Mouse (Mus musculus) neural tube, embryonic 13.5 days (tissue): Measurements from ENCODE around the gene Ptprf. TPM values are rescaled to one million over a fixed set of nuclear protein-coding genes. Genes with fewer than 3 reads are reported as not detected.

Experiments
- ATAC-seq: fragments of 200-750 bp; cut with Nextera tagmentation; 2 replicates; pipeline ENCODE4 v1.8.0; 2017; ENCODE audit warnings: low read depth, mild to moderate bottlenecking, moderate TSS enrichment, moderate library complexity
- H3K27ac ChIP-seq: fragments of 300-500 bp; sonication (generic); replicated peaks from 2 replicates; pipeline ENCODE4 v1.5.1; 2015; ENCODE audit warnings: moderate library complexity, mild to moderate bottlenecking, inconsistent platforms
- H3K27me3 ChIP-seq: fragments of 300-500 bp; sonication (generic); 2 replicates; pipeline ENCODE4 v1.6.1; 2015; ENCODE audit warnings: mild to moderate bottlenecking, inconsistent platforms
- H3K36me3 ChIP-seq: fragments of 300-500 bp; sonication (generic); 2 replicates; pipeline ENCODE4 v1.6.1; 2015; ENCODE audit warnings: mild to moderate bottlenecking, inconsistent platforms
- H3K4me1 ChIP-seq: fragments of 300-500 bp; sonication (generic); replicated peaks from 2 replicates; pipeline ENCODE4 v1.6.1; 2015; ENCODE audit warnings: inconsistent platforms
- H3K4me2 ChIP-seq: fragments of 300-500 bp; sonication (generic); 2 replicates; pipeline ENCODE4 v1.6.1; 2015; ENCODE audit warnings: inconsistent platforms, mild to moderate bottlenecking, moderate library complexity
- H3K4me3 ChIP-seq: fragments of 300-500 bp; sonication (generic); 2 replicates; pipeline ENCODE4 v1.5.1; 2015; ENCODE audit warnings: mild to moderate bottlenecking, inconsistent platforms
- H3K9ac ChIP-seq: fragments of 300-500 bp; sonication (generic); 2 replicates; pipeline ENCODE4 v1.6.1; 2015; ENCODE audit warnings: moderate library complexity, mild to moderate bottlenecking, inconsistent platforms
- H3K9me3 ChIP-seq: fragments of 300-500 bp; sonication (generic); 2 replicates; pipeline ENCODE4 v1.6.1; 2016; ENCODE audit warnings: inconsistent platforms
- WGBS: fragments of 180-500 bp; shearing (Covaris S2); methylation state at CpG from one replicate; pipeline ENCODE4 v1.1.7; 2015; 5-methylcytosine and 5-hydroxymethylcytosine counted together
- polyA plus RNA-seq: library from polyadenylated mRNA; unstranded; fragments of >200 nt; fragmentation: Nextera tagmentation; extraction: Ambion mirVana; gene quantifications from 2 replicates; pipeline ENCODE4 v1.2.1, GENCODE M21; 2015

The Ptprf gene
- polyA plus RNA-seq = 81.1 and 82.2 TPM in 2 replicates

GRCm38 (mm10) chr4:118291231-118291630 lies at the start of gene Ptprf:
Gene Ptprf (minus strand): TSS chr4:118291405.
- no peaks in the 10 kb centered on the region for H3K27me3 ChIP-seq
- H3K9ac ChIP-seq = peak within 1 kb of the TSS; percentile 94
- H3K4me3 ChIP-seq = peak within 1 kb of the TSS; percentile 84
- peaks cover 10% of the 10 kb centered on the region; the same call in 1 of the 2 replicates for H3K36me3 ChIP-seq
- peak within 1 kb of the TSS; percentile 75 for H3K4me2 ChIP-seq
- peaks cover 66% of the 10 kb centered on the region for H3K4me1 ChIP-seq
- ATAC-seq = peak; percentile 48
- peak within 1 kb of the TSS; percentile 90 for H3K27ac ChIP-seq
- H3K9me3 ChIP-seq = no peaks in the 10 kb centered on the region
- WGBS = 2% methylated on average over 37 of the region's 50 CpGs

- Histone ChIP-seq H3K27ac (no peak overlapping the region), H3K9ac (no peak overlapping the region), H3K4me1 (no peaks in the 10 kb centered on the region), H3K4me2 (no peak overlapping the region), H3K27me3 (no peaks in the 10 kb centered on the region), H3K36me3 (no peaks in the 10 kb centered on the region), H3K9me3 (no peaks in the 10 kb centered on the region), H3K4me3 (no peak overlapping the region)
- peak; percentile 40; the same call in 1 of the 2 replicates for ATAC-seq
- 14% methylated on average over 7 of the region's 7 CpGs for WGBS
Measured at GRCm38 (mm10) chr4:118336658-118337057, 45.5 kb upstream of the Ptprf start.

- WGBS = 83% methylated on average over 4 of the region's 4 CpGs
- H3K4me3 ChIP-seq = no peak overlapping the region
- no peaks in the 10 kb centered on the region for H3K27me3 ChIP-seq
- H3K4me1 ChIP-seq = no peaks in the 10 kb centered on the region
- no peak for ATAC-seq
- H3K4me2 ChIP-seq = no peak overlapping the region
- H3K27ac ChIP-seq = no peak overlapping the region
- no peaks in the 10 kb centered on the region for H3K9me3 ChIP-seq
- no peak overlapping the region for H3K9ac ChIP-seq
- no peaks in the 10 kb centered on the region for H3K36me3 ChIP-seq
Measured at GRCm38 (mm10) chr4:118335991-118336390, 44.8 kb upstream of the Ptprf start.

- Histone ChIP-seq H3K4me1 (no peaks in the 10 kb centered on the region), H3K9me3 (no peaks in the 10 kb centered on the region), H3K4me3 (no peak overlapping the region), H3K27ac (no peak overlapping the region), H3K36me3 (no peaks in the 10 kb centered on the region), H3K27me3 (no peaks in the 10 kb centered on the region), H3K9ac (no peak overlapping the region), H3K4me2 (no peak overlapping the region)
- 69% methylated on average over 4 of the region's 4 CpGs for WGBS
- ATAC-seq = no peak
Measured at GRCm38 (mm10) chr4:118331777-118332176, 40.6 kb upstream of the Ptprf start.

GRCm38 (mm10) chr4:118326476-118326875 lies 35.3 kb upstream of the Ptprf start:
- Histone ChIP-seq H3K4me3 (no peak overlapping the region), H3K9me3 (no peaks in the 10 kb centered on the region), H3K27me3 (no peaks in the 10 kb centered on the region), H3K36me3 (no peaks in the 10 kb centered on the region), H3K9ac (no peak overlapping the region), H3K4me2 (no peak overlapping the region), H3K27ac (no peak overlapping the region), H3K4me1 (no peaks in the 10 kb centered on the region)
- ATAC-seq = no peak
- 58% methylated on average over 7 of the region's 7 CpGs for WGBS

GRCm38 (mm10) chr4:118320636-118321035 lies 29.4 kb upstream of the Ptprf start:
- H3K4me3 ChIP-seq = no peak overlapping the region
- no peak overlapping the region for H3K27ac ChIP-seq
- peaks cover 7% of the 10 kb centered on the region; the same call in 1 of the 2 replicates for H3K4me1 ChIP-seq
- H3K9me3 ChIP-seq = no peaks in the 10 kb centered on the region
- WGBS = 74% methylated on average over 2 of the region's 2 CpGs
- H3K4me2 ChIP-seq = no peak overlapping the region
- no peak overlapping the region for H3K9ac ChIP-seq
- no peaks in the 10 kb centered on the region for H3K27me3 ChIP-seq
- no peak for ATAC-seq
- H3K36me3 ChIP-seq = no peaks in the 10 kb centered on the region

- 40% methylated on average over 8 of the region's 8 CpGs for whole genome bisulfite sequencing
- H3K36me3 ChIP-seq = no peaks in the 10 kb centered on the region
- ATAC-seq = peak; percentile 53; the same call in 1 of the 2 replicates
- H3K27ac ChIP-seq = no peak overlapping the region
- H3K27me3 ChIP-seq = no peaks in the 10 kb centered on the region
- H3K4me2 ChIP-seq = no peak overlapping the region; the same call in 1 of the 2 replicates
- H3K4me1 ChIP-seq = peaks cover 13% of the 10 kb centered on the region; the same call in 1 of the 2 replicates
- H3K9ac ChIP-seq = peak overlapping the region; percentile 35; the same call in 1 of the 2 replicates
- no peak overlapping the region for H3K4me3 ChIP-seq
- no peaks in the 10 kb centered on the region for H3K9me3 ChIP-seq
Measured at GRCm38 (mm10) chr4:118319706-118320344, 28.6 kb upstream of the Ptprf start.

GRCm38 (mm10) chr4:118316662-118317061 lies 25.5 kb upstream of the Ptprf start:
- ATAC-seq = no peak
- Histone ChIP-seq H3K4me1 (peaks cover 13% of the 10 kb centered on the region; the same call in 1 of the 2 replicates), H3K9ac (no peak overlapping the region), H3K4me3 (no peak overlapping the region), H3K27me3 (no peaks in the 10 kb centered on the region), H3K4me2 (no peak overlapping the region), H3K27ac (no peak overlapping the region), H3K9me3 (no peaks in the 10 kb centered on the region), H3K36me3 (no peaks in the 10 kb centered on the region)
- WGBS = 80% methylated on average over 4 of the region's 4 CpGs

GRCm38 (mm10) chr4:118315286-118315685 lies 24.1 kb upstream of the Ptprf start:
- H3K4me1 ChIP-seq = peaks cover 13% of the 10 kb centered on the region; the same call in 1 of the 2 replicates
- H3K9me3 ChIP-seq = no peaks in the 10 kb centered on the region
- no peak overlapping the region for H3K9ac ChIP-seq
- 57% methylated on average over 8 of the region's 8 CpGs for WGBS
- no peaks in the 10 kb centered on the region for H3K36me3 ChIP-seq
- H3K4me2 ChIP-seq = no peak overlapping the region
- no peak overlapping the region for H3K4me3 ChIP-seq
- no peak overlapping the region for H3K27ac ChIP-seq
- no peaks in the 10 kb centered on the region for H3K27me3 ChIP-seq
- no peak for ATAC-seq

- H3K4me2 ChIP-seq = no peak overlapping the region
- 96% methylated on average over 1 of the region's 1 CpGs for WGBS
- H3K27me3 ChIP-seq = no peaks in the 10 kb centered on the region
- H3K36me3 ChIP-seq = no peaks in the 10 kb centered on the region
- H3K9ac ChIP-seq = no peak overlapping the region
- no peaks in the 10 kb centered on the region for H3K9me3 ChIP-seq
- 0 out of 2 replicates have a peak, but pooled peaks cover 5% of the 10 kb centered on the region for H3K4me1 ChIP-seq
- H3K4me3 ChIP-seq = no peak overlapping the region
- ATAC-seq = no peak
- no peak overlapping the region for H3K27ac ChIP-seq
Measured at GRCm38 (mm10) chr4:118310461-118310860, 19.3 kb upstream of the Ptprf start.

GRCm38 (mm10) chr4:118307533-118308263 lies 16.5 kb upstream of the Ptprf start:
- H3K4me2 ChIP-seq = no peak overlapping the region
- no peak for ATAC-seq
- H3K4me3 ChIP-seq = no peak overlapping the region
- H3K9ac ChIP-seq = no peak overlapping the region
- no peaks in the 10 kb centered on the region for H3K27me3 ChIP-seq
- WGBS = 91% methylated on average over 13 of the region's 13 CpGs
- no peak overlapping the region for H3K27ac ChIP-seq
- H3K9me3 ChIP-seq = no peaks in the 10 kb centered on the region
- H3K36me3 ChIP-seq = no peaks in the 10 kb centered on the region
- no peaks in the 10 kb centered on the region for H3K4me1 ChIP-seq

- no peak for ATAC-seq
- Histone ChIP-seq H3K9ac (no peak overlapping the region), H3K4me3 (no peak overlapping the region), H3K36me3 (no peaks in the 10 kb centered on the region), H3K27me3 (no peaks in the 10 kb centered on the region), H3K4me1 (no peaks in the 10 kb centered on the region), H3K9me3 (no peaks in the 10 kb centered on the region), H3K4me2 (no peak overlapping the region), H3K27ac (no peak overlapping the region)
- WGBS = 89% methylated on average over 21 of the region's 21 CpGs
Measured at GRCm38 (mm10) chr4:118306113-118306696, 15.0 kb upstream of the Ptprf start.
